Mouse (Mus musculus) central nervous system, embryonic 14 days (tissue): ENCODE results near the gene Tes3-ps. TPM values are rescaled to one million over a fixed set of nuclear protein-coding genes. Genes with fewer than 3 reads are reported as not detected.

Experiments
- polyA plus RNA-seq: library from polyadenylated mRNA; depleted of rRNA; stranded (reverse); fragments of >200 nt; gene quantifications from 2 replicates; pipeline ENCODE4 v1.2.3, GENCODE M21; 2012; rRNA removed

The Tes3-ps gene
- polyA plus RNA-seq = 0.30 and 0.33 TPM in 2 replicates

DNA sequence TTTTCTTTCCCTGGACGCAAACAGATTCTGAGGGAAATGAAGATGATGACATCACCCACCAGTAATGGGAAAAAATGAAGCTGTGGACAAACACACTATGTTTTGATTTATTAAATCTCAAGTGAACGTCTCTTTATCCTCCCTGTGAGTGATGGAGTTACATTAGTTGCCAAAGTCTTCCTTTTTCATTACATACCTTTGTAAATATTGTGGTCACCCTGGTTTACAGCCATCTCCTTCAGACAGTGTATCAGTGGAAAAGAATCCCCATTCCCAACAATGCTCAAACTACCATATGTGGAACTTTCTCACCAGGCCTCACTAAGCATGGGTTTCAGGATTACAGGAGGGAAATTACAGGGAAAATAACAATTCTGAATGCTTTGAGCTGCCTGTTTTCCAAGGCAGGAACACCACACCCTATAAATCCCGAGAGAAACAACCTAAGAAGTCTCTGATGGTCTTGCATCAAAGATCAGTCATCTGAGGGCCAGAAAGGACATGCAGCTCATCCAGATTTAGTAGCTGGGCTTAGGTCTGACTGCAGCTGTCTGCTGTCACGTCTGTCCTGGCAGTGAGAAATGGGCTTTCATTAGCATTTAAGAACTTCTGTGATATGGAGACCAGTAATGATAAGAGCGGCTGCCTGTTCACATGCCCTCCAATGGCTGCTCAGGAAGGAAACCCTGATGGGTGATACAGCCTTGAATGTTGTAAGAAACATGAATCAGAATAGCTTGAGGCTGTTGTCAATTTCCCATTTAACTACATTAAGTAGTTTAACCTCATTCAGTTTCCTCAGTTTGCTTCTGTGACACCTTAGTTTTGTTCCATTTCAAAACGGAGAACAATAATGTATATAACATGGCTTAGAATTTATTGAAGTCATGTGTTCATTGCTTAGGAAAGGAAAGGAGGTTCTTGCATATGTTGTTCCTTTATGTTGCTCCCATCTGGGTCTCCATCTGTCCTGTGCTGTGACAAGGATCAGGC is at the start of gene Tes3-ps:
TSS of gene Tes3-ps (plus strand) at position 943 of the 993 bp plus-strand sequence.

GRCm38 (mm10) chr13:49504510-49504909 is 11.4 kb downstream of the Tes3-ps start, which contains the start of gene Ecm2:
Gene Ecm2 (plus strand): TSS chr13:49504810.

DNA sequence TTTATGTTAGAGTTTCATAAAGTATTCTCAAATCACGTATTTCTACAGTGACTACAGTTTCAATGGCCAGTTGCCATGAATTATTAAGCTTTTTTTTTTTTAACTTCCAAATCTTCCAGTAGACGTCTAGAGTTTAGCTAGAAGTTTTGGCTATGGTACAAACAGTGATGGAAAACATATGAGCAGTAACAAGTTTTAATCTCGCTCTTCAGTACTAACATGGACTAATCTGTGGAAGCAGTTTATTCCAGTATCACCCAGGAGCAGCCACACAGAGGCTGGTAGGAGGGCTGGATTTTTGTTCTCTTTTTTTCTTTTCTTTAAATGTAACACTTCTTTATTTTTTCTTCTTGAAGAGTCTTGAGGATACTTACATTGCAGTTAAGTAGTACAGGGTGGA is 51.2 kb downstream of the Tes3-ps start, which contains the start of gene Aspn:
TSS of gene Aspn (plus strand) at position 165 of the 400 bp plus-strand sequence.

Other genes starting within 250 kb of the Tes3-ps start
- 0.80 and 0.91 TPM in 2 replicates for gene Susd3, start 244.6 kb upstream of the Tes3-ps start, polyA plus RNA-seq
- gene Fgd3, start 173.0 kb upstream of the Tes3-ps start, polyA plus RNA-seq = 6.7 and 9.0 TPM in 2 replicates
- gene Bicd2, start 151.7 kb upstream of the Tes3-ps start, polyA plus RNA-seq = 37.4 and 37.8 TPM in 2 replicates
- gene Ippk, start 72.1 kb upstream of the Tes3-ps start, polyA plus RNA-seq = 9.4 and 10.8 TPM in 2 replicates
- 2.3 and 2.6 TPM in 2 replicates for gene Ecm2, start 11.5 kb downstream of the Tes3-ps start, polyA plus RNA-seq
- 6.5 and 24.1 TPM in 2 replicates for gene Aspn, start 51.1 kb downstream of the Tes3-ps start, polyA plus RNA-seq
- 0.52 and 2.5 TPM in 2 replicates for gene Omd, start 89.1 kb downstream of the Tes3-ps start, polyA plus RNA-seq
- gene Ogn, start 114.7 kb downstream of the Tes3-ps start, polyA plus RNA-seq = 13.4 and 36.2 TPM in 2 replicates
- gene Cenpp, start 159.5 kb downstream of the Tes3-ps start, polyA plus RNA-seq = 5.9 and 7.0 TPM in 2 replicates
- 12.5 and 15.1 TPM in 2 replicates for gene Nol8, start 159.8 kb downstream of the Tes3-ps start, polyA plus RNA-seq
- 49.7 and 52.2 TPM in 2 replicates for gene Iars, start 188.8 kb downstream of the Tes3-ps start, polyA plus RNA-seq